Comparison of ENCODE assay signal across 9 mouse cellular contexts in genomic region chr16:5145570-5145969, GRCm38 (mm10). TPM values are rescaled to one million over a fixed set of nuclear protein-coding genes. Genes with fewer than 3 reads are reported as not detected.
DNase-seq lines count a peak whose midpoint lies in the region; ATAC-seq lines count a peak whose summit lies in the region.
"Had no signal": no experiment of that assay in that cellular context is flagged by ENCODE, and none has a peak within 500 bp of the region (broad histone marks: within the 10 kb centered on the region; RNA-seq: fewer than 3 reads in every experiment).

No protein-coding gene starts in this region.

- H3K4me2 ChIP-seq in hindbrain, embryonic 11.5 days (replicated peaks; ENCODE audit: low read depth, low read length) = peak overlapping the region; percentile 23; the same call in 1 of the 2 replicates
- no peak overlapping the region for H3K4me2 ChIP-seq in lung, embryonic 16.5 days (ENCODE audit: low read depth, low read length)

- H3K27me3 ChIP-seq in hindbrain, embryonic 11.5 days (ENCODE audit: control insufficient read depth, insufficient read depth, low read length) = peaks cover 3% of the 10 kb centered on the region; the same call in 1 of the 2 replicates
- H3K27me3 ChIP-seq in lung, embryonic 16.5 days (ENCODE audit: control insufficient read depth, insufficient read depth, low read depth, low read length) = peaks cover 11% of the 10 kb centered on the region

- no peaks in the 10 kb centered on the region for H3K36me3 ChIP-seq in hindbrain, embryonic 11.5 days (ENCODE audit: control insufficient read depth, insufficient read depth, low read length)
- H3K36me3 ChIP-seq in lung, embryonic 16.5 days (ENCODE audit: control insufficient read depth, insufficient read depth, low read length) = no peaks in the 10 kb centered on the region

- ATAC-seq in erythroid progenitor cell, adult 5-6 weeks (replicated peaks; ENCODE audit: low FRiP score, poor library complexity, severe bottlenecking) = 0 out of 2 replicates have a peak, but pooled peaks have one; percentile 54
- ATAC-seq in hindbrain, embryonic 11.5 days (ENCODE audit: low FRiP score) = peak; percentile 43
- peak; percentile 31; the same call in 1 of the 2 replicates for ATAC-seq in lung, embryonic 16.5 days (ENCODE audit: low read depth)

- DNase-seq in MEL-GATA-1-ER (ENCODE audit: extremely low read depth, low read depth) = peak; percentile 70
- DNase-seq in brain, embryonic 18.5 days (ENCODE audit: low read depth, low spot score) = peak; percentile 67
- peak; percentile 91 for DNase-seq in hindbrain, embryonic 11.5 days (ENCODE audit: low spot score)
- peak; percentile 60 to 82 for DNase-seq in layer of hippocampus, adult 8-10 months (ENCODE audit: low spot score in 2 of 2)
- peak; percentile 97 for DNase-seq in retina, embryonic 14.5 days (ENCODE audit: low spot score)
- no peak for DNase-seq in ovary, postnatal 36 days (ENCODE audit: low spot score)

- no peak overlapping the region; the same call in 1 of the 2 replicates for H3K9ac ChIP-seq in hindbrain, embryonic 11.5 days (ENCODE audit: low read depth, low read length)
- no peak overlapping the region for H3K9ac ChIP-seq in lung, embryonic 16.5 days (ENCODE audit: low read length)

- H3K4me3 ChIP-seq in hindbrain, embryonic 11.5 days (ENCODE audit: low read depth, low read length) = no peak overlapping the region
- H3K4me3 ChIP-seq in lung, embryonic 16.5 days (ENCODE audit: low read length) = no peak overlapping the region

- WGBS in hindbrain, embryonic 11.5 days = 0% methylated on average over 7 of the region's 7 CpGs
- WGBS in lung, embryonic 16.5 days = 0% methylated on average over 7 of the region's 7 CpGs

- H3K9me3 ChIP-seq in hindbrain, embryonic 11.5 days (ENCODE audit: control insufficient read depth, low read length) = no peaks in the 10 kb centered on the region
- H3K9me3 ChIP-seq in lung, embryonic 16.5 days (ENCODE audit: control insufficient read depth, low read length) = no peaks in the 10 kb centered on the region

- no peaks in the 10 kb centered on the region for H3K4me1 ChIP-seq in hindbrain, embryonic 11.5 days (replicated peaks; ENCODE audit: control insufficient read depth, insufficient read depth, low read length)
- H3K4me1 ChIP-seq in lung, embryonic 16.5 days (replicated peaks; ENCODE audit: control insufficient read depth, insufficient read depth, low read length) = peaks cover 12% of the 10 kb centered on the region

- H3K27ac ChIP-seq in hindbrain, embryonic 11.5 days (ENCODE audit: low read depth, low read length) = no peak overlapping the region
- no peak overlapping the region for H3K27ac ChIP-seq in lung, embryonic 16.5 days (ENCODE audit: low read length)
- H3K27ac ChIP-seq: macrophage had no signal

RNA-seq across cellular contexts. Expression of gene Sec14l5, which starts 1.3 kb away (rescaled TPM):
- total RNA-seq in erythroid progenitor cell, adult 5-6 weeks (2015; ENCODE audit: low replicate concordance) = not detected in 2 replicates
- not detected in 2 replicates for total RNA-seq in erythroid progenitor cell, adult 5-6 weeks (2017; ENCODE audit: low replicate concordance)
- polyA plus RNA-seq in hindbrain, embryonic 11.5 days (2014; fragmentation: Nextera tagmentation; extraction: Ambion mirVana) = 0.54 and 0.62 TPM in 2 replicates
- total RNA-seq in layer of hippocampus, adult 8-10 months (2022) = 10 to 100 TPM in 2 of 4 experiments, 1 to 10 TPM in 2; 8.3 to 11.1 (median 9.7) TPM
- polyA plus RNA-seq in lung, embryonic 16.5 days (2015; fragmentation: Nextera tagmentation; extraction: Ambion mirVana) = 0.65 and 0.78 TPM in 2 replicates
- polyA plus RNA-seq: macrophage had no signal

RNA-seq across cellular contexts. Expression of gene Ppl, which starts 13.3 kb away (rescaled TPM):
- not detected in 2 replicates for total RNA-seq in erythroid progenitor cell, adult 5-6 weeks (2015; ENCODE audit: low replicate concordance)
- not detected in 2 replicates for total RNA-seq in erythroid progenitor cell, adult 5-6 weeks (2017; ENCODE audit: low replicate concordance)
- polyA plus RNA-seq in hindbrain, embryonic 11.5 days (2014; fragmentation: Nextera tagmentation; extraction: Ambion mirVana) = 0.81 and 1.2 TPM in 2 replicates
- total RNA-seq in layer of hippocampus, adult 8-10 months (2022) = 1 to 10 TPM; 3.9 to 6.4 (median 5.0) TPM
- polyA plus RNA-seq in lung, embryonic 16.5 days (2015; fragmentation: Nextera tagmentation; extraction: Ambion mirVana) = 8.7 and 9.3 TPM in 2 replicates
- polyA plus RNA-seq: macrophage had no signal

RNA-seq across cellular contexts. Expression of gene Nagpa, which starts 58.2 kb away (rescaled TPM):
- total RNA-seq in erythroid progenitor cell, adult 5-6 weeks (2015; ENCODE audit: low replicate concordance) = 4.2 and 25.2 TPM in 2 replicates
- 1.7 and 5.7 TPM in 2 replicates for total RNA-seq in erythroid progenitor cell, adult 5-6 weeks (2017; ENCODE audit: low replicate concordance)
- 9.8 and 10.4 TPM in 2 replicates for polyA plus RNA-seq in hindbrain, embryonic 11.5 days (2014; fragmentation: Nextera tagmentation; extraction: Ambion mirVana)
- 10 to 100 TPM; 11.1 to 18.8 (median 14.8) TPM for total RNA-seq in layer of hippocampus, adult 8-10 months (2022)
- polyA plus RNA-seq in lung, embryonic 16.5 days (2015; fragmentation: Nextera tagmentation; extraction: Ambion mirVana) = 22.1 and 23.5 TPM in 2 replicates

Comparison
In these comparisons a context has a peak if more than half of its experiments do, and no peak if none do; other contexts are left out.
1. RNA of gene Sec14l5, which starts 1.3 kb away (total RNA-seq): 8.3 to 11.1 TPM in layer of hippocampus, adult 8-10 months; not detected in erythroid progenitor cell, adult 5-6 weeks; every median in the first group is over 4 times any median in the second.
2. RNA of gene Ppl, which starts 13.3 kb away (total RNA-seq): 3.9 to 6.4 TPM in layer of hippocampus, adult 8-10 months; not detected in erythroid progenitor cell, adult 5-6 weeks; every median in the first group is over 4 times any median in the second.
3. Peak in every context shown above with its lines, with median percentiles within 50 percentile points of each other: ATAC-seq.